Mouse (Mus musculus) c-Kit-positive CD71-positive TER-119-negative erythroid progenitor cells, embryonic 14.5 days (primary cell): ENCODE data around the gene Gm10837.

ENCODE experiments used
- DNase-seq: peaks from one replicate; pipeline ENCODE4 v3.0.0-alpha.2; 2013; ENCODE audit warnings: low read depth

The Gm10837 gene

GRCm38 (mm10) chr14:122464763-122465741 lies 25.3 kb upstream of the Gm10837 start, which contains the start of gene Zic5:
Gene Zic5, minus strand, starts transcription at chr14:122465677.
- DNase-seq = no peak

GRCm38 (mm10) chr14:122465931-122466490 lies 24.4 kb upstream of the Gm10837 start:
- no peak for DNase-seq

- DNase-seq = no peak
Measured at GRCm38 (mm10) chr14:122466756-122467362, 23.5 kb upstream of the Gm10837 start.

GRCm38 (mm10) chr14:122467926-122468841 lies 22.2 kb upstream of the Gm10837 start:
- DNase-seq = no peak

- no peak for DNase-seq
Measured at GRCm38 (mm10) chr14:122468971-122469755, 21.2 kb upstream of the Gm10837 start.

- no peak for DNase-seq
Measured at GRCm38 (mm10) chr14:122471449-122472085, 18.8 kb upstream of the Gm10837 start.

- DNase-seq = no peak
Measured at GRCm38 (mm10) chr14:122472161-122472560, 18.2 kb upstream of the Gm10837 start.

GRCm38 (mm10) chr14:122472647-122473046 lies 17.7 kb upstream of the Gm10837 start:
- DNase-seq = no peak

- DNase-seq = no peak
Measured at GRCm38 (mm10) chr14:122473211-122473751, 17.1 kb upstream of the Gm10837 start.

- DNase-seq = no peak
Measured at GRCm38 (mm10) chr14:122474041-122474890, 16.1 kb upstream of the Gm10837 start.

GRCm38 (mm10) chr14:122474891-122475556 lies 15.4 kb upstream of the Gm10837 start, which contains the start of gene Zic2:
Gene Zic2, plus strand, starts transcription at chr14:122475435.
- DNase-seq = no peak

- no peak for DNase-seq
Measured at GRCm38 (mm10) chr14:122475557-122476040, 14.8 kb upstream of the Gm10837 start.

- DNase-seq = no peak
Measured at GRCm38 (mm10) chr14:122476041-122476821, 14.2 kb upstream of the Gm10837 start.

- no peak for DNase-seq
Measured at GRCm38 (mm10) chr14:122476822-122477215, 13.6 kb upstream of the Gm10837 start.

- DNase-seq = no peak
Measured at GRCm38 (mm10) chr14:122477261-122477671, 13.1 kb upstream of the Gm10837 start.

- DNase-seq = no peak
Measured at GRCm38 (mm10) chr14:122477971-122478573, 12.3 kb upstream of the Gm10837 start.

GRCm38 (mm10) chr14:122478574-122479011 lies 11.8 kb upstream of the Gm10837 start:
- no peak for DNase-seq
